Mouse (Mus musculus) forebrain, embryonic 11.5 days (tissue): ENCODE results near the gene Gbgt1. TPM values are rescaled to one million over a fixed set of nuclear protein-coding genes. Genes with fewer than 3 reads are reported as not detected.

Experiments used
- ATAC-seq: fragments of 200-750 bp; cut with Nextera tagmentation; replicated peaks from 2 replicates; pipeline ENCODE4 v1.8.0; 2017; ENCODE audit warnings: moderate TSS enrichment; ENCODE audit not compliant: low FRiP score
- DNase-seq: peaks from one replicate; pipeline ENCODE4 v3.0.0-alpha.2; 2017; ENCODE audit warnings: low spot score
- H3K27ac ChIP-seq: fragments of 300-500 bp; sonication (generic); 2 replicates; pipeline ENCODE4 v1.5.1; 2014; ENCODE audit warnings: low read depth, low read length
- H3K27me3 ChIP-seq: fragments of 300-500 bp; sonication (generic); 2 replicates; pipeline ENCODE4 v1.6.1; 2014; ENCODE audit warnings: mild to moderate bottlenecking, low read length, mixed read lengths; ENCODE audit not compliant: control insufficient read depth, insufficient read depth
- H3K36me3 ChIP-seq: fragments of 300-500 bp; sonication (generic); 2 replicates; pipeline ENCODE4 v1.6.1; 2014; ENCODE audit warnings: mild to moderate bottlenecking, low read length, moderate library complexity, mixed read lengths; ENCODE audit not compliant: control insufficient read depth, insufficient read depth
- H3K4me1 ChIP-seq: fragments of 300-500 bp; sonication (generic); replicated peaks from 2 replicates; pipeline ENCODE4 v1.6.1; 2014; ENCODE audit warnings: low read length, mixed read lengths; ENCODE audit not compliant: control insufficient read depth, insufficient read depth
- H3K4me2 ChIP-seq: fragments of 300-500 bp; sonication (generic); 2 replicates; pipeline ENCODE4 v1.6.1; 2014; ENCODE audit warnings: low read depth, mild to moderate bottlenecking, low read length, moderate library complexity, mixed read lengths; ENCODE audit not compliant: severe bottlenecking
- H3K4me3 ChIP-seq: fragments of 300-500 bp; sonication (generic); 2 replicates; pipeline ENCODE4 v1.5.1; 2014; ENCODE audit warnings: low read depth, low read length
- H3K9ac ChIP-seq: fragments of 300-500 bp; sonication (generic); 2 replicates; pipeline ENCODE4 v1.6.1; 2014; ENCODE audit warnings: low read length
- H3K9me3 ChIP-seq: fragments of 300-500 bp; sonication (generic); 2 replicates; pipeline ENCODE4 v1.6.1; 2016; ENCODE audit warnings: low read length, mixed read lengths; ENCODE audit not compliant: control insufficient read depth
- WGBS: fragments of 180-500 bp; shearing (Covaris S2); extraction: QIAGEN DNeasy Blood & Tissue Kit; methylation state at CpG from one replicate; pipeline ENCODE4 v1.1.7; 2014; 5-methylcytosine and 5-hydroxymethylcytosine counted together
- polyA plus RNA-seq: library from polyadenylated mRNA; unstranded; fragments of >200 nt; fragmentation: Nextera tagmentation; extraction: Ambion mirVana; gene quantifications from 2 replicates; pipeline ENCODE4 v1.2.1, GENCODE M21; 2014

Gbgt1 gene
- polyA plus RNA-seq, 1 experiment from 2014 or later = 0.35 TPM

- DNase-seq (no peak), ATAC-seq (no peak)
- H3K27ac ChIP-seq = no peak overlapping the region
- H3K36me3 ChIP-seq = no peaks in the 10 kb centered on the region; the same call in 1 of the 2 replicates
- H3K4me2 ChIP-seq = no peak overlapping the region
- H3K4me1 ChIP-seq = no peaks in the 10 kb centered on the region
- H3K27me3 ChIP-seq = no peaks in the 10 kb centered on the region
- WGBS = 86% methylated on average over 6 of the region's 6 CpGs
- H3K4me3 ChIP-seq = no peak overlapping the region
- H3K9ac ChIP-seq = no peak overlapping the region
- no peaks in the 10 kb centered on the region for H3K9me3 ChIP-seq
Observed at GRCm38 (mm10) chr2:28546560-28546959, 49.9 kb downstream of the Gbgt1 start.

GRCm38 (mm10) chr2:28547237-28548172, 50.8 kb downstream of the Gbgt1 start:
- H3K4me2 ChIP-seq = no peak overlapping the region
- no peak overlapping the region for H3K9ac ChIP-seq
- ATAC-seq (no peak; the same call in 1 of the 2 replicates), DNase-seq (peak; percentile 87)
- no peak overlapping the region for H3K4me3 ChIP-seq
- no peak overlapping the region for H3K27ac ChIP-seq
- no peaks in the 10 kb centered on the region for H3K27me3 ChIP-seq
- 49% methylated on average over 11 of the region's 11 CpGs for WGBS
- no peaks in the 10 kb centered on the region for H3K4me1 ChIP-seq
- H3K36me3 ChIP-seq = no peaks in the 10 kb centered on the region; the same call in 1 of the 2 replicates
- H3K9me3 ChIP-seq = no peaks in the 10 kb centered on the region

GRCm38 (mm10) chr2:28549157-28549556, 52.5 kb downstream of the Gbgt1 start:
- Histone ChIP-seq H3K4me3 (no peak overlapping the region), H3K4me1 (no peaks in the 10 kb centered on the region), H3K27ac (no peak overlapping the region), H3K9ac (no peak overlapping the region), H3K36me3 (no peaks in the 10 kb centered on the region; the same call in 1 of the 2 replicates), H3K9me3 (no peaks in the 10 kb centered on the region), H3K4me2 (no peak overlapping the region), H3K27me3 (no peaks in the 10 kb centered on the region)
- DNase-seq (no peak), ATAC-seq (no peak)
- 91% methylated on average over 13 of the region's 13 CpGs for WGBS

GRCm38 (mm10) chr2:28552301-28552700, 55.6 kb downstream of the Gbgt1 start:
- H3K9ac ChIP-seq = no peak overlapping the region

More at GRCm38 (mm10) chr2:28552301-28552700, 55.6 kb downstream of the Gbgt1 start:
- Histone ChIP-seq H3K9me3 (no peaks in the 10 kb centered on the region), H3K4me3 (no peak overlapping the region), H3K4me2 (no peak overlapping the region), H3K27me3 (no peaks in the 10 kb centered on the region), H3K36me3 (no peaks in the 10 kb centered on the region; the same call in 1 of the 2 replicates), H3K27ac (no peak overlapping the region), H3K4me1 (no peaks in the 10 kb centered on the region)
- WGBS = 91% methylated on average over 5 of the region's 5 CpGs
- DNase-seq (no peak), ATAC-seq (no peak)

Other genes starting within 250 kb of the Gbgt1 start
- 7.4 and 7.8 TPM in 2 replicates for gene Ppp1r26, start 50.1 kb upstream of the Gbgt1 start, polyA plus RNA-seq
- gene 1700007K13Rik, start 30.6 kb upstream of the Gbgt1 start, polyA plus RNA-seq = 1.6 and 2.2 TPM in 2 replicates
- gene Mrps2, start 28.8 kb upstream of the Gbgt1 start, polyA plus RNA-seq = 67.2 and 70.6 TPM in 2 replicates
- not detected in 2 replicates for gene Gm10134, start 9.2 kb downstream of the Gbgt1 start, polyA plus RNA-seq
- 42.7 and 47.6 TPM in 2 replicates for gene Ralgds, start 16.2 kb downstream of the Gbgt1 start, polyA plus RNA-seq
- gene Cel, start 66.5 kb downstream of the Gbgt1 start, polyA plus RNA-seq = not detected in 2 replicates
- 41.6 and 42.3 TPM in 2 replicates for gene Gtf3c5, start 86.9 kb downstream of the Gbgt1 start, polyA plus RNA-seq
- gene Gfi1b, start 125.1 kb downstream of the Gbgt1 start, polyA plus RNA-seq = 3.4 and 3.5 TPM in 2 replicates
- 27.4 and 32.4 TPM in 2 replicates for gene Tsc1, start 144.3 kb downstream of the Gbgt1 start, polyA plus RNA-seq
- 1.5 and 2.1 TPM in 2 replicates for gene Spaca9, start 202.8 kb downstream of the Gbgt1 start, polyA plus RNA-seq
- 0.23 and 0.48 TPM in 2 replicates for gene Ak8, start 203.3 kb downstream of the Gbgt1 start, polyA plus RNA-seq